Mouse (Mus musculus): ENCODE measurements around the gene Tubb5. TPM values are rescaled to one million over a fixed set of nuclear protein-coding genes. Genes with fewer than 3 reads are reported as not detected.
A peak's percentile ranks its signal among the peaks of the same experiment; 100 is the strongest.

Tubb5 gene
- polyA plus RNA-seq, 1 experiment, result 109 TPM

DNA sequence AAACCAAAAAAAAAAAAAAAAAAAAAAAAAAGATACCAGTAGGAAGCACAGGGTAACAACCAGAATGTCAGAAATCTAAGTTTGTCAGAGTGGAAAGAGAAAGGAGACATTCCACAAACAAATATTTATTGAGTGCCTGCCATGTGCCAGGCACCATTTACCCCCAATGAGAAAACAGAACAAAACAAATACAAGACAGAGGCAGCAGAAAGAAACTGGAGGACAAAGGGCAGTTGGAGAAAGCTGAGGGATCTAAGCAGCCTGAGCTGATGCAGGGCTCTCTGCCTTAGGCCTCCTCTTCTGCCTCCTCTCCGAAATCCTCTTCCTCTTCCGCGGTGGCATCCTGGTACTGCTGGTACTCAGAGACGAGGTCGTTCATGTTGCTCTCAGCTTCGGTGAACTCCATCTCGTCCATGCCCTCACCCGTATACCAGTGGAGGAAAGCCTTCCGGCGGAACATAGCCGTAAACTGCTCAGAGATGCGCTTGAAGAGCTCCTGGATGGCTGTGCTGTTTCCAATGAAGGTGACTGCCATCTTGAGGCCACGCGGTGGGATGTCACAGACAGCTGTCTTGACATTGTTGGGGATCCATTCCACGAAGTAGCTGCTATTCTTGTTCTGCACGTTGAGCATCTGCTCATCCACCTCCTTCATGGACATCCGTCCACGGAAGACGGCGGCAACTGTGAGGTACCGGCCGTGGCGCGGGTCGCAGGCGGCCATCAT, 3.2 kb downstream of the Tubb5 start:
- H3K4me1 ChIP-seq (ENCODE audit: control insufficient read depth, insufficient read depth, low read length), result peaks cover 15% of the 10 kb centered on the region
- TF ChIP-seq CTCF (conservative IDR thresholded peaks at IDR 0.05; ENCODE audit: insufficient read depth, insufficient read length, low read depth, low read length), result no peak
- TF ChIP-seq POLR2A (IDR thresholded peaks at IDR 0.05; ENCODE audit: low read depth, low read length), result no peak
- no peaks in the 10 kb centered on the region for H3K27me3 ChIP-seq (replicated peaks; ENCODE audit: control insufficient read depth, insufficient read depth, low read length)
- no peak overlapping the region for H3K4me3 ChIP-seq (ENCODE audit: insufficient read depth, low read depth, low read length)
- H3K27ac ChIP-seq (ENCODE audit: insufficient read depth, low read depth, low read length), result no peak overlapping the region
- H3K36me3 ChIP-seq (ENCODE audit: control insufficient read depth, insufficient read depth, low read length), result peaks cover 3% of the 10 kb centered on the region; the same call in 1 of the 2 replicates
- no peak for DNase-seq
- 57% methylated on average over 26 of the region's 26 CpGs for WGBS

DNA sequence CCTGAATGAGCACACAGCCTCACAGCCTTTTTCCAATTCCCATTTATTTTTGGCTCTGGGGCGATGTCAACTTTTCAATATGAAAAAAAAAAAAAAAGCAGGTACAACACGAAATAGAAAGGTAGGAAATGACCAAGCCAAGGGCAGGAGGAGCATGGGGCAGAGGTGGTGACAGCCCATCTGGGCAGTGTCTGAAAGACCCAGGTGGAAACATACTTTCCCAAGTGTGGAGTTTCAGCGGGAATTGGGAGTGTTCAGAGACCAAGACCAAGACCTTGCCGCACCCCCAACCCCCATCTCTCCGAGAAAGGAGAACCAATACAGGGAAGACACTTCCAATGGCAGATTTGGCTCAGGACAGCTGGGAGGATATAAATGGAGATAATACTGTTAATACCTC, 4.2 kb downstream of the Tubb5 start:
- 61% methylated on average over 5 of the region's 5 CpGs for WGBS
- peaks cover 15% of the 10 kb centered on the region for H3K4me1 ChIP-seq (ENCODE audit: control insufficient read depth, insufficient read depth, low read length)
- no peaks in the 10 kb centered on the region for H3K27me3 ChIP-seq (replicated peaks; ENCODE audit: control insufficient read depth, insufficient read depth, low read length)
- H3K4me3 ChIP-seq (ENCODE audit: insufficient read depth, low read depth, low read length), result no peak overlapping the region
- DNase-seq, result no peak
- H3K27ac ChIP-seq (ENCODE audit: insufficient read depth, low read depth, low read length), result no peak overlapping the region
- TF ChIP-seq POLR2A (IDR thresholded peaks at IDR 0.05; ENCODE audit: low read depth, low read length), result no peak
- peaks cover 3% of the 10 kb centered on the region; the same call in 1 of the 2 replicates for H3K36me3 ChIP-seq (ENCODE audit: control insufficient read depth, insufficient read depth, low read length)

DNA sequence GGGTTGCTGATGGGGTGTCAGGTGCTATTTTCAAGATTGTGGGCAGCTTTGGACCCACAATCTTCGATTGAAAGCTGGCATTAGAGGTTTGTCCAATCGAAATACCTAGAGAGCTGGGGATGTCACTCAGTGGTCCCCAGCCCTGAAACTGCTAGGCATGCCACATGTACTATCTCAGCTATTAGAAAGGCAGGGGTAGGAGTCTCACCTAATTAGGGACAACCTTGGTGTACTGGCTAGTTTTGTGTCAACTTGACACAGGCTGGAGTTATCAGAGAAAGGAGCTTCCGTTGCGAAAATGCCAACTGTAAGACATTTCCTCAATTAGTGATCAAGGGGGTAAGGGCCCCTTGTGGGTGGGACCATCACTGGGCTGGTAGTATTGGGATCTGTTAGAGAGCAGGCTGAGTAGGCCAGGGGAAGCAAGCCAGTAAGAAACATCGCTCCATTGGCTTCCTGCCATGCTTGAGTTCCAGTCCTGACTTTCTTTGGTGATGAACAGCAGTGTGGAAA, 4.8 kb downstream of the Tubb5 start:
- WGBS, result 55% methylated on average over 5 of the region's 5 CpGs
- H3K4me3 ChIP-seq (ENCODE audit: insufficient read depth, low read depth, low read length), result no peak overlapping the region
- H3K4me1 ChIP-seq (ENCODE audit: control insufficient read depth, insufficient read depth, low read length), result peaks cover 15% of the 10 kb centered on the region
- DNase-seq, result no peak
- TF ChIP-seq CTCF (conservative IDR thresholded peaks at IDR 0.05; ENCODE audit: insufficient read depth, insufficient read length, low read depth, low read length) (no peak), POLR2A (IDR thresholded peaks at IDR 0.05; ENCODE audit: low read depth, low read length) (no peak)
- no peaks in the 10 kb centered on the region for H3K27me3 ChIP-seq (replicated peaks; ENCODE audit: control insufficient read depth, insufficient read depth, low read length)
- no peak overlapping the region for H3K27ac ChIP-seq (ENCODE audit: insufficient read depth, low read depth, low read length)
- H3K36me3 ChIP-seq (ENCODE audit: control insufficient read depth, insufficient read depth, low read length), result peaks cover 3% of the 10 kb centered on the region; the same call in 1 of the 2 replicates

DNA sequence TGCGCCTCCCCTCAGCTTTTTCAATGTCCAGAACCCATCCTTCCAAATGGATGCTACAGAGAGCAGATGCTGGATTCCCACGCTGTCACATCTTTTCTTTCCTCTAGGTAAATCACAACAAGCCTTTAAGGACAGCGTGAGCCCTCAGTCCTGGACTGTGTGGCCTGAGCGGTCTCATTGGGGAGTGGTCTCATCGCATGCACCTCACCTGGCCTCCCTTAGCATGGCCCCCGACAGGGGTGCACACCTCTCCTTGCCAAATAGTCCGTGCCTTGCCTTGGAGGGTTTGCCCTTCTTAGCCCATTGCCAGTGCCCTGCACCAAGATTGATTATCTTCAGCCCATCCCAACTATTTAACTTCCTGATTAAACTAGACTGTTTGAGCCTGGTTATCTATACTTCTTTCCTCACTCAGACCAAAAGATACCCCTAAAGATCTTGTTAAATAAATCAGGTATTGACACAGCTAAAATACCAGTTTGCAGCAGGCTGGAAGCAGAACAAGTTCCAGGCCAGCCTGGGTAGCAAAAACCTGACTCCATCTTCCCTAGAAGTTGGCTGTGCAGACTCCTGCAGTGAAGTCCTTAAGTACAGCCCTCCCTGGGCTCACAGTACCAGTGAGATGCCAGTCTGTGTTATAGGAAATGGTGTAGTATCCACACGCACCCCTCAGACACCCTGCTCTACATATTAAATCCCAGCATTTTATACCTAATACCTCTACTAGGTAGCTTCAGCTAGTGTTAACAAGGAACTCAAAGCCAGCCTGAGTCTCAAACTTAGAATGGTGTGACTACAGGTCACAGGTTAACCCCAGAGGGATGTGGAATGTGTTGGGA, 5.5 kb downstream of the Tubb5 start:
- Histone ChIP-seq H3K4me1 (ENCODE audit: control insufficient read depth, insufficient read depth, low read length) (peaks cover 15% of the 10 kb centered on the region), H3K4me3 (ENCODE audit: insufficient read depth, low read depth, low read length) (no peak overlapping the region), H3K36me3 (ENCODE audit: control insufficient read depth, insufficient read depth, low read length) (peaks cover 3% of the 10 kb centered on the region; the same call in 1 of the 2 replicates), H3K27ac (ENCODE audit: insufficient read depth, low read depth, low read length) (no peak overlapping the region), H3K27me3 (replicated peaks; ENCODE audit: control insufficient read depth, insufficient read depth, low read length) (no peaks in the 10 kb centered on the region)
- no peak for DNase-seq
- TF ChIP-seq CTCF (conservative IDR thresholded peaks at IDR 0.05; ENCODE audit: insufficient read depth, insufficient read length, low read depth, low read length), result no peak
- no peak for TF ChIP-seq POLR2A (IDR thresholded peaks at IDR 0.05; ENCODE audit: low read depth, low read length)
- WGBS, result 83% methylated on average over 8 of the region's 8 CpGs

DNA sequence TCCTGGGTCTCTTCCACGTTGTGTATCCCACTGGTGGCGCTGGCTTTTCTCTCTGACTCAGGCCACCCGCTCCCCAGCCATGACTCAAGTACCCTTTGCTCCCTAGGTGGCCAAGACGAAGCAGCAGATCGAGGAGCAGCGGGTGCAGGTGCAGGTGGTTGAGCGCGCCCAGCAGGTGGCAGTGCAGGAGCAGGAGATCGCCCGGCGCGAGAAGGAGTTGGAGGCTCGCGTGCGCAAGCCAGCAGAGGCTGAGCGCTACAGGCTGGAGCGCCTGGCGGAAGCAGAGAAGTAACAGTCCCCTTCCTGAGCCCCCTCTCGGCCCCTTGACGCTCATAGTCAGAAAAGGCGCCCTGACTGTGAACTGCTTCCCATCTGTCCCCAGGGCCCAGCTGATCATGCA, 8.4 kb downstream of the Tubb5 start:
- no peaks in the 10 kb centered on the region for H3K4me1 ChIP-seq (ENCODE audit: control insufficient read depth, insufficient read depth, low read length)
- 2% methylated on average over 21 of the region's 21 CpGs for whole genome bisulfite sequencing
- H3K4me3 ChIP-seq (ENCODE audit: insufficient read depth, low read depth, low read length), result no peak overlapping the region
- H3K27ac ChIP-seq (ENCODE audit: insufficient read depth, low read depth, low read length), result no peak overlapping the region
- TF ChIP-seq CTCF (conservative IDR thresholded peaks at IDR 0.05; ENCODE audit: insufficient read depth, insufficient read length, low read depth, low read length), result peak; percentile 93
- TF ChIP-seq POLR2A (IDR thresholded peaks at IDR 0.05; ENCODE audit: low read depth, low read length), result no peak
- peaks cover 3% of the 10 kb centered on the region; the same call in 1 of the 2 replicates for H3K36me3 ChIP-seq (ENCODE audit: control insufficient read depth, insufficient read depth, low read length)
- H3K27me3 ChIP-seq (replicated peaks; ENCODE audit: control insufficient read depth, insufficient read depth, low read length), result no peaks in the 10 kb centered on the region
- peak; percentile 93 for DNase-seq

DNA sequence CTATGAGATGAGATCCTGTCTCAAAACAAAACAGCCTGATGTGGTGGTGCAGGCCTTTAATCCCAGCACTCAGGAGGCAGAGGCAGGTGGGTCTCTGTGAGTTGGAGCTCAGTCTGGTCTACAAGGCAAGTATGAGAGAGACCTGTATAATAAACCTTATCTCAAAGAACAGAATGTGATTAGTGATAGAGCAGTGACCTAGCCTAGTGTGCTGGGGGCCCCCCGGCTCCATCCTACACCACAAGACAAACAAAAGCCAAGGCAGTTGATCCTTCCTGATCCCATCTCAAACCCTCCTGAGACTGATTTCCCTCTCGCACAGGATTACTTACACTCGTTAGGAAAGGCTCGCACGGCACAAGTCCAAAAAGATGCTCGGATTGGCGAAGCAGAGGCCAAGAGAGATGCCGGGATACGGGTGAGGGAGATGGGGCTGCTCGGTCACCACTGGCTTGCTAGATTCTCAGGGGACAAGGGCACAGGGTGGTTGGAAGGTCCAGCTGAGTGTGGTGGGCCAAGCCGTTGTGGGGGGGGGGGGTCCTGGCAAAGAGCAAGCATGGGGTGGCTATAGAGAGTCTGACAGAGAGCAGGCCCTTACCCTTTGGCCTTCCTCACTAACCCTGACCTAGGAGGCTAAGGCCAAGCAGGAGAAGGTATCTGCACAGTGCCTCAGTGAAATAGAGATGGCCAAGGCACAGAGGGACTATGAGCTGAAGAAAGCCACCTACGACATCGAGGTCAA, 12.8 kb downstream of the Tubb5 start:
- Histone ChIP-seq H3K27me3 (replicated peaks; ENCODE audit: control insufficient read depth, insufficient read depth, low read length) (no peaks in the 10 kb centered on the region), H3K4me3 (ENCODE audit: insufficient read depth, low read depth, low read length) (no peak overlapping the region), H3K36me3 (ENCODE audit: control insufficient read depth, insufficient read depth, low read length) (no peaks in the 10 kb centered on the region), H3K27ac (ENCODE audit: insufficient read depth, low read depth, low read length) (no peak overlapping the region), H3K4me1 (ENCODE audit: control insufficient read depth, insufficient read depth, low read length) (peaks cover 11% of the 10 kb centered on the region; the same call in 1 of the 2 replicates)
- 95% methylated on average over 13 of the region's 13 CpGs for WGBS
- TF ChIP-seq CTCF (conservative IDR thresholded peaks at IDR 0.05; ENCODE audit: insufficient read depth, insufficient read length, low read depth, low read length), result no peak
- no peak for DNase-seq
